Mouse (Mus musculus): ENCODE measurements around the gene Ubash3b. TPM values are rescaled to one million over a fixed set of nuclear protein-coding genes. Genes with fewer than 3 reads are reported as not detected.
A peak's percentile ranks its signal among the peaks of the same experiment; 100 is the strongest.

Gene Ubash3b
- total RNA-seq, 2 experiments from 2014 or later: 26.7 to 27.0 TPM

DNA sequence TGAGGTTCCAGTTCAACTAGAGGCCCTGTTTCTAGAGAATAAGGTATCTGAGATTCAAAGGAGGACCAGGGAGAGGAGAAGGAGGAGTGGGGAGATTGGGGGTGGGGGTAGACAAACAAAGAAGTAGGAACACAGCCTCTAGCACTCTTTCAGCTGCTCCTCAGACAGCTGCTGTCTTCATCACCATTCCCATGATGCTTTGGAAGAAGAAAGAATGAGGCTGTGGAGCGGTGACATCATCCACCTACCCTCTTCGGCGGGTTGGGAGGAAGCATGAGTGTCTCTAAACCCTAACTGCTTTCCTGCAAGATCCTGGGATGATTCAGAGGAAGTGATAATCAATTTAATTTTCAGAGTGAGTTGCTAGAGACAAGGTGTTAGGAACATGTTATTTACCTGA, 112.7 kb downstream of the Ubash3b start:
- no peak for TF ChIP-seq CTCF (conservative IDR thresholded peaks at IDR 0.05)
- Histone ChIP-seq H3K27ac (no peak overlapping the region), H3K4me3 (no peak overlapping the region)
- DNase-seq (ENCODE audit: low spot score in 2 of 2): no peak

DNA sequence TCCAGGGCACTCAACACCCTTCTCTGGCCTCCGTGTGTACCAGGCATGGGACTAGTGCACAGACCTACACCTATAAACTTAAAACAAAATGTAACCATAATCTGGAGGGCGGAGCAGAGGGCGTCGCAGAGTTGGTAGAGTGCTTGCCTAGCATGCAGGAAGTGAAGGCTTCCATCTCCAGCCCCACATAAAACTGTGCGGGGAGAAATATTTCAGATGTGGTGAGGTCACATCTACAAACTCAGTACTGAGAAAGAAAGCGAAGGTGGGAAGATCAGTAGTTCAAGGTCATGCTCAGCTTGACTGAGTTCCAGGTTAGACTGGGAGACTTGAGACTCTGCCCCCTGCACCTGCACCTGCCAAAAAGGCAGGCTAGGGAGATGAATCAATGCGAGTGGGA, 113.3 kb downstream of the Ubash3b start:
- Histone ChIP-seq H3K4me3 (no peak overlapping the region), H3K27ac (no peak overlapping the region)
- DNase-seq (ENCODE audit: low spot score in 2 of 2): no peak
- no peak for TF ChIP-seq CTCF (conservative IDR thresholded peaks at IDR 0.05)

DNA sequence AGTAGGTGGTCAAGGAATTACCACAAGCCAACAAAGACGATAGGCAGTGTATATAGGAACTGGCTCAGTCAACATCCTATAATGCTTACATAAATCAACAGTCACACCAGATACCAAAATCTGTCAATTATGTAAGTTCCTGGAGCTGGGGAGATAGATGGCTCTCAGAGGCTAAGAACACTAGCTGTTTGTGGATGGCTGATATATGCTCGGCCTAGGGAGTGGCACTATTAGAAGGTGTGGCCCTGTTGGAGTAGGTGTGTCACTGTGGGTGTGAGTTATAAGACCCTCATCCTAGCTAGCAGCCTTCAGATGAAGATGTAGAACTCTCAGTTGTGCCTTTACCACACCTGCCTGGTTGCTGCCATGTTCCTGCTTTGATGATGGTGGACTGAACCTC, 113.8 kb downstream of the Ubash3b start:
- no peak for DNase-seq (ENCODE audit: low spot score in 2 of 2)
- Histone ChIP-seq H3K4me3 (no peak overlapping the region), H3K27ac (no peak overlapping the region)
- no peak for TF ChIP-seq CTCF (conservative IDR thresholded peaks at IDR 0.05)

DNA sequence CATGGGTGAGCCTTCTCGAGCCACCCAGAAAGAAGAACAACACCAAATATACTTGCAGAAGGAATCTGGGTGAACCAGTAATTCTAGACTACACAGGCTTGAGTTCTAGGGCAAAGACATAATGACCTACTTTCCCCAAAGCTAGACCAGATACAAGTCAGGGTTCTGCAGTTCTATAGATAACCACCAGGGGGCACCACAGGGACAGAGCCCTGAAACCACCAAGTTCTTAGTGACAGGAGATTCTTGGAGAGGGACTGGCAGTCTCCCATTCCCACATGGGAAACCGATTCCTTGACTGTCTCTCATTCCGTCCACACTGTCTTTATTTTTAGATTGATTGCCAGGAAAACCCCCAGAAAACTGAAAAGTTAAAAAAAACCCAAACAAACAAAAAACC, 116.9 kb downstream of the Ubash3b start:
- TF ChIP-seq CTCF (conservative IDR thresholded peaks at IDR 0.05): peak; percentile 96
- peak; percentile 87 to 95 for DNase-seq (ENCODE audit: low spot score in 2 of 2)
- Histone ChIP-seq H3K4me3 (no peak overlapping the region), H3K27ac (no peak overlapping the region)

DNA sequence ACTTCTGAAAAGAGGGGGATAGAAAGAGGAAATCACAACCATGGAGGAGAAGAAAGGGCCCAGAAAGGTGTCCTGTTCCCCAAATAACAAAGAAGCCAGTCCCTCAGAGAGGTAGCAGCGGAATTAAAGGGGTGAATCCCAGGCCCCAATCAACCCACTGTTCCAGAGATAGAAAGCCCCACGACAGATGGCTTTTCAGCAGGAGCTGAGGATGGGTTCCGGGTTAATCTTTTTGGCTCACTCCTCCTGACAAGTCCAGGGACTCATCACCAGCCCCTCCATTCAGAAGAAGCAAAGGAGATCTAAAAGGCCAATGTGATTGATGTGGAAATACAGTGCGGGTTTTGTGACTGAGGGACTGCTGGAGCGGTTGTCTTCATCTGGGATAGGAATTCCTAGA, 117.9 kb downstream of the Ubash3b start:
- TF ChIP-seq CTCF (conservative IDR thresholded peaks at IDR 0.05): no peak
- Histone ChIP-seq H3K4me3 (no peak overlapping the region), H3K27ac (no peak overlapping the region)
- DNase-seq (ENCODE audit: low spot score in 2 of 2): no peak

DNA sequence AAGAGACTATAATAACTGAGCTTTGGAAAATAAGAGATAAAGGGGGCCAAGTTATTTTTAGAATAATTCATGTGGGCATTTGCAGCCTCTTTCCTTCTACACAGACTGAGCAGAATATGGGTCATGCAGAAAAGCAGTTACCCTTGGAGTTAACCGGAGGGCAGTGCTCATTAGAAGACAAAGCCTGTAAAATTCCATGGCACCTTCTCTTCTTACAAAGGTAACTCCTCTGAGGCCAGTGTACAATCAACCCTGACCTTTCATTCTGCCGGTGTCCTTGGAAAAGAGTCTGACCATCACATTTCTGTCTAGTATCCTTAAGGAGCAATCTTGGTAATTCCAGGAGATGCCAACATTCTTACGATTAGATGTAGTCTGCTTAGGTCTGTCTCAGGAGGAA, 120.1 kb downstream of the Ubash3b start:
- no peak overlapping the region for H3K4me3 ChIP-seq
- DNase-seq (ENCODE audit: low spot score in 2 of 2): no peak
- no peak overlapping the region for H3K27ac ChIP-seq
- no peak for TF ChIP-seq CTCF (conservative IDR thresholded peaks at IDR 0.05)

DNA sequence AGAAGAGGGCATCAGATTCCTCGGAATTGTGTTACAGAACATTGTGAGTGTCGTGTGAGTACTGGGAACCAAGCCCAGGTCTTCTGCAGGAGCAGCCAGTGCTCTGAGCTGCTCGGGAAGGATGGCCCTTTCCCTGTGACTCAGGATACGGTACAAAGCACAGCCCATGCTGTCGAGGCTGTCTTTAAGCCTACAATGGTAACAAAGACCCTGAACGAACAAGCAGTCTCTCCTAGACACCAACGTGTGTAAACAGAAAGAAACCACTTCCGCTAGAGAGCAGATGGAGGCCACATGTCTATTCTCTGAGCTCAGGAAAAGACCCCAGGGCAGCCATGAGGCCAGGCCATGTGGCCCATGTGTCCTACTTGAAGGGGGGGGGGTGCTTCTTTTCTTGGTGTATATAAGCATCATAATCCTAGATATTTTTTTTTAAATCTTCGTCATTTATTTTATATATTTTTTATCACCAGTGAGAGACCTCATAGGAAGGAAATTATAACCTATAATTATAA, 123.3 kb downstream of the Ubash3b start:
- Histone ChIP-seq H3K4me3 (no peak overlapping the region), H3K27ac (no peak overlapping the region)
- DNase-seq (ENCODE audit: low spot score in 2 of 2): no peak
- no peak for TF ChIP-seq CTCF (conservative IDR thresholded peaks at IDR 0.05)

DNA sequence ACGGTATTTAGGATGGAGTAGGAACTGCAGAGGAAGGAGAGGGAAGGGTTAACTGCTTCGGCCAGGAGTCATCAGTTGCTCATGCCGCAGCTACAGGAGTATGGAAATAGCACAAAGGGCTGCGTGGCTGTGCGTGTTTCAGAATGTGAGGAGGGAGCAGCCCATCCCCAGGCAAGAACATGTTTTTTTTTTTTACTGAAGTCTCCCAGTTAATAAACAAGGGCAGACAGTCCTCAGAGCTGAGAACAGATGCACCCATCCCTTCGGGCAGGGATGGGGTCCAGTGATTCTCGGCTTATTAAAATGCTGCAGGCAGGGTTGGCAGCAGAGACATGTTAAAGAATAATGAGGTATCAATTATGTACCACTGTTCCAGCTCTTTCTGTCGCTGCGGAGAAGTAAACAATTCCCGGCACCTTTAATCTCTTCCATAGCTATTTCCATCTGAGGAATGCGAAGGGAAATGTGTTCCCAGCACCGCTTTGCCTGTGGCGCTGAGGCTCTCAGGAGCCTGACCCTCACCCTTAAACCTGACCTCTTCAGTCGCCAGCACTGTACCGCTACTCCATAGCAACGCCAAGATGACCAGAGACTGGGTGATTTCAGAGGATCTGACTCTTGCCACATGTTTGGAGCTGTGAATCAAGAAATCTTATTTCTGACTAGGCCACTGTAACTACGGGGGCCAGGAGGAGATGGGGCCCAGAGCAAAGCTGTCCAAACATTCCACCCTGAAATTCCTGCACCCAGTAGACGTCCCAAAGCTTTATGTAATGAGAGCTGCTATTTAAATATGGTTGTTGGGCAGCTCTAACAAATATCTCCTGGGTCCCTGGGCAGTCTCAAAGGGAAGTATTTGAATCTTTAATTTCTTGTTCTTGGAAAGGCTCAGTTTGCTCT, 129.7 kb downstream of the Ubash3b start:
- Histone ChIP-seq H3K4me3 (peak overlapping the region; percentile 8; the same call in 1 of the 2 replicates), H3K27ac (peak overlapping the region; percentile 64)
- no peak for DNase-seq (ENCODE audit: low spot score in 2 of 2)
- no peak for TF ChIP-seq CTCF (conservative IDR thresholded peaks at IDR 0.05)

DNA sequence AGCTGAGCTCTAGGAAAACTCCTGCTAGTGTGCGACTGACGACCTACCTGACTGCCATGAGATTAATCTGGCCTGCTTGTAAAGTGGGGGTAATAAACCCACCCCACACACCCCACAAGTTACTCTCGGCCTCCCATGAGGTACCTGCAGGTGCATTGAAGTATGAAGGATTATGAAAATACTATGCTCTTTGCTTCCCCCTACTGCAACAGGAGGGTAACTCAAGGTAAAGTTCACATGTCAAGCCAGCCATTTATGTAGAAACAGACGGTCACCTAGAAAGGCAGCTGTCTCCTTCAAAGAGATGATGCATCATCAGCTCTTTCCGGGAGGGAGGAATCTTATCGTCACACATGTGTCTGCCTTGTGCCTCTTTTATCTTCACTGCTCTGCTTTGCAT, 131.7 kb downstream of the Ubash3b start:
- no peak for DNase-seq (ENCODE audit: low spot score in 2 of 2)
- H3K27ac ChIP-seq: no peak overlapping the region
- peak; percentile 62 for TF ChIP-seq CTCF (conservative IDR thresholded peaks at IDR 0.05)

DNA sequence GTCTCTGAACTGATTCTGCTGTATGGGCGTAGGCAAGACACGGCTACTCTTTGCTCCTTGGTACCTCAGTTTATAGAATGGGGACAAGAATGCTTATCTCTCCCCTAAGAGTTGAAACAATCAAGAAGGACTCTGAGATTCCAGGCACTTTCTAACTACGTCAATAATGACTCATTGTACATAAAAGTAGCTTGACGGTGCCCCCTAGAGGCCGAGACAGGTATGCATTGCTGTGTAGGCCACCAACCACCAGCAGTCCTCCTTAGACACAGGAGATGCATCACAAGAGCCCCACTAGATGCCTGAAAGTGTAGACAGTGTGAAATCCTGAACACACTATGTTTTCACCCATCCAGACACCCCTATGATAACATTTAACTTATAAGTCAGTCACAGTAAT, 133.0 kb downstream of the Ubash3b start:
- peak in 1 of 2 experiments; percentile 49 for DNase-seq (ENCODE audit: low spot score in 2 of 2)
- no peak overlapping the region for H3K27ac ChIP-seq
- no peak overlapping the region for H3K4me3 ChIP-seq
- TF ChIP-seq CTCF (conservative IDR thresholded peaks at IDR 0.05): peak; percentile 88

More for the DNA sequence above, 131.7 kb downstream of the Ubash3b start:
- H3K4me3 ChIP-seq: no peak overlapping the region

DNA sequence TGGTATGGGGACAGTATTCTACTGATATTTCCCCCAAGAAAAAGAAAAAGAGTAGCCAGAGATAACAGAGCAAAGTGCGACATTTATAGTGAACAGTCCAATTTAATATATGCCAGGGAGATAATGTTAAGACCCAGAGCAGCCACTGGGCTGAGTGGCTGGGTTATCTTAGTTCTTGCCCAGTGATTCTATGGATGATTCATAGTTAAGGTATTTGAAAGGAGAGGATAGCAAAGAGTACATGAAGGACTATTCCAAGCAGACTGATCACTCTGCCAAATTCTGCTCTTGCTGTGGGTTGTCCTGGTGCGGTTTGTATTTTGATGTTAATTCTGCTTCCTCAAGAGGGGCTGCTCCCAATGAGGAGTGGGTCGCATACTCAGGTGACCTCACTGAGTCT, 139.8 kb downstream of the Ubash3b start:
- TF ChIP-seq CTCF (conservative IDR thresholded peaks at IDR 0.05): no peak
- Histone ChIP-seq H3K27ac (peak overlapping the region; percentile 83; the same call in 1 of the 2 replicates), H3K4me3 (no peak overlapping the region)
- DNase-seq (ENCODE audit: low spot score in 2 of 2): no peak

DNA sequence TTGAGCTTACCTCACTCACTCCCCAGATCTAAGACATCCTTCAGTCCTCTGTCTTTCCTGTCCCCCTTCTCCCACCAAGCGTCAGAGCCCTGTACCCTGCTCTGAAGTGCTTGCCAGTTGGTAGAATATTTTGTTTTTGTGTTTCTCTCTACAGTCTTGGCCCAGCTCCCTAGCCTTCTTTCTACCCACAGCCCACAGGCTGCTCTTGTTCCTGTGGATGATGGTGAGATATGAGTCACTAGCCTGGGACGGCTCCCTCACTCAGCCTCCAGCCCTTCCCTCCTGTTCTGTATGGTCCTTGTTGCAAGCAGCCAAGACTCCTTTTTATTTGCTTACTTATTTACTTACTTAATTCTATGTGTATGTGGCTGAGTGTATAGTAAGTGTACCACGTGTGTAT, 141.0 kb downstream of the Ubash3b start:
- Histone ChIP-seq H3K27ac (peak overlapping the region; percentile 83), H3K4me3 (no peak overlapping the region)
- DNase-seq (ENCODE audit: low spot score in 2 of 2): peak; percentile 45 to 63
- TF ChIP-seq CTCF (conservative IDR thresholded peaks at IDR 0.05): no peak

DNA sequence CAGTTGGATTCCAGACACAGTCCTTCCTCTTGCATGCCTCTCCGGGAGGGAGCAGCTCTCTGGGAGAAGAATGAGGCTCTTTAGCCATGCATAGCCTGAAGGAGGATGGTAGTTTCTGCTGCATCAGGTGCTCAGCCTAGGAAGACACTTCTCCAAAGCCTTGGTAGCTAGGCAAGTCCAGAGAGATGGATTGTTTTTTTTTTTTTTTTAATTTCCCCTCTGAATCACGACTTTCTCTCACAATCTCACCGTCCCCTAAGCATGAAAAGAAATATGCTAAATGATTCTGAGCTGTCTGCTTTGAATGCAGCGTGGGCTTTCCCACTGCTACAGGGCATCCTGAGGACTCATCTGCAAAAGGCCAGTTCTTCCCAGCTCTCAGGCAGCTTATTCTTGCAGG, 147.0 kb downstream of the Ubash3b start:
- Histone ChIP-seq H3K27ac (peak overlapping the region; percentile 43; the same call in 1 of the 2 replicates), H3K4me3 (no peak overlapping the region)
- DNase-seq (ENCODE audit: low spot score in 2 of 2): no peak
- no peak for TF ChIP-seq CTCF (conservative IDR thresholded peaks at IDR 0.05)

DNA sequence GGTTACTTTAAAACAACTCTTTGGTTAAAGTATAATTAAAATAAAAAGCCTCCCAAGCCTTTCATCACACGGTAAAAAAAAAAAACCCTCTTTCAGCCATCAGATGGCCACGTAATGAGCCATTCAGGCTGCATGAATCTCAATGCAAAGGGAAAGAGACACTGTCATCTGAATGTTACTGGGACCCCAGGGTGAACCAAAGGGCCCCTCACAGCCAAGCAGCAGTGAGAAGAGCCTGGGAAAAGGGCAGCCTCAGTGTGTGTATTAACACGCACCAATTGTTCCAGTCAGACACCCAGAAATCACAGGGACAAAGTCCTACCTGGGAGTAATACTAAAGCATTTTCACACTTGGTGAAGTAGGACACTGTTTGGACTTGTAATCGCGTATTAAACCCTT, 149.0 kb downstream of the Ubash3b start:
- Histone ChIP-seq H3K27ac (peak overlapping the region; percentile 79), H3K4me3 (no peak overlapping the region)
- TF ChIP-seq CTCF (conservative IDR thresholded peaks at IDR 0.05): no peak
- DNase-seq (ENCODE audit: low spot score in 2 of 2): no peak

All from layer of hippocampus, adult 2 months (tissue).